Mouse (Mus musculus) stomach, postnatal 0 days (tissue): ENCODE data around the gene Rpusd1. TPM values are rescaled to one million over a fixed set of nuclear protein-coding genes. Genes with fewer than 3 reads are reported as not detected.

Source experiments
- ATAC-seq: fragments of 200-750 bp; cut with Nextera tagmentation; 2 replicates; pipeline ENCODE4 v1.8.0; 2017; ENCODE audit not compliant: low FRiP score, low TSS enrichment
- DNase-seq: peaks from one replicate; pipeline ENCODE4 v3.0.0-alpha.2; 2016; ENCODE audit warnings: low spot score
- H3K27ac ChIP-seq: fragments of 300-500 bp; sonication (generic); replicated peaks from 2 replicates; pipeline ENCODE4 v1.5.1; 2014; ENCODE audit warnings: mild to moderate bottlenecking, control low read depth
- H3K27me3 ChIP-seq: fragments of 300-500 bp; sonication (generic); 2 replicates; pipeline ENCODE4 v1.6.1; 2014; ENCODE audit warnings: low read length; ENCODE audit not compliant: control insufficient read depth, insufficient read depth
- H3K36me3 ChIP-seq: fragments of 300-500 bp; sonication (generic); 2 replicates; pipeline ENCODE4 v1.6.1; 2014; ENCODE audit warnings: low read length, mixed read lengths; ENCODE audit not compliant: control insufficient read depth, insufficient read depth
- H3K4me1 ChIP-seq: fragments of 300-500 bp; sonication (generic); replicated peaks from 2 replicates; pipeline ENCODE4 v1.6.1; 2014; ENCODE audit warnings: antibody characterized with exemption; ENCODE audit not compliant: control insufficient read depth, insufficient read depth
- H3K4me2 ChIP-seq: fragments of 300-500 bp; sonication (generic); replicated peaks from 2 replicates; pipeline ENCODE4 v1.6.1; 2014; ENCODE audit warnings: low read depth, mild to moderate bottlenecking, control low read depth, moderate library complexity
- H3K4me3 ChIP-seq: fragments of 300-500 bp; sonication (generic); 2 replicates; pipeline ENCODE4 v1.5.1; 2014; ENCODE audit warnings: low read depth, low read length, control low read depth
- H3K9ac ChIP-seq: fragments of 300-500 bp; sonication (generic); 2 replicates; pipeline ENCODE4 v1.6.1; 2014; ENCODE audit warnings: mild to moderate bottlenecking, low read length, control low read depth, mixed read lengths
- H3K9me3 ChIP-seq: fragments of 300-500 bp; sonication (generic); 2 replicates; pipeline ENCODE4 v1.6.1; 2016; ENCODE audit warnings: low read length; ENCODE audit not compliant: control insufficient read depth
- CTCF ChIP-seq: IDR thresholded peaks from 2 replicates; pipeline ENCODE4 v1.5.1; 2016; ENCODE audit warnings: antibody characterized with exemption, low read depth, mild to moderate bottlenecking, moderate library complexity
- EP300 ChIP-seq: optimal IDR thresholded peaks from 2 replicates; pipeline ENCODE3; 2016; ENCODE audit warnings: antibody characterized with exemption
- WGBS: fragments of 180-500 bp; shearing (Covaris S2); extraction: QIAGEN DNeasy Blood & Tissue Kit; methylation state at CpG from one replicate; pipeline ENCODE4 v1.1.7; 2014; 5-methylcytosine and 5-hydroxymethylcytosine counted together
- polyA plus RNA-seq: library from polyadenylated mRNA; unstranded; fragments of >200 nt; fragmentation: Nextera tagmentation; extraction: Ambion mirVana; gene quantifications from 2 replicates; pipeline ENCODE4 v1.2.1, GENCODE M21; 2015

Gene Rpusd1
- polyA plus RNA-seq, 1 experiment from 2014 or later: 10.3 TPM

GRCm38 (mm10) chr17:25755086-25755485 lies 27.6 kb downstream of the Rpusd1 start:
- DNase-seq (no peak), ATAC-seq (no peak)
- no peaks in the 10 kb centered on the region for H3K4me1 ChIP-seq
- TF ChIP-seq EP300: no peak
- no peak for TF ChIP-seq CTCF
- no peak overlapping the region for H3K27ac ChIP-seq
- H3K27me3 ChIP-seq: no peaks in the 10 kb centered on the region
- no peaks in the 10 kb centered on the region for H3K36me3 ChIP-seq
- H3K9me3 ChIP-seq: no peaks in the 10 kb centered on the region
- 72% methylated on average over 4 of the region's 4 CpGs for WGBS
- no peak overlapping the region for H3K9ac ChIP-seq
- H3K4me2 ChIP-seq: no peak overlapping the region
- H3K4me3 ChIP-seq: no peak overlapping the region

- H3K9me3 ChIP-seq: no peaks in the 10 kb centered on the region
- DNase-seq: peak; percentile 39
- H3K27ac ChIP-seq: no peak overlapping the region
- no peak overlapping the region for H3K4me2 ChIP-seq
- TF ChIP-seq EP300 (no peak), CTCF (no peak)
- no peak overlapping the region for H3K9ac ChIP-seq
- no peaks in the 10 kb centered on the region for H3K27me3 ChIP-seq
- 19% methylated on average over 4 of the region's 4 CpGs for WGBS
- H3K4me3 ChIP-seq: no peak overlapping the region
- H3K36me3 ChIP-seq: no peaks in the 10 kb centered on the region
- peak; percentile 46 for ATAC-seq
- no peaks in the 10 kb centered on the region for H3K4me1 ChIP-seq
Measured at GRCm38 (mm10) chr17:25755627-25756377, 28.3 kb downstream of the Rpusd1 start.

- H3K4me1 ChIP-seq: no peaks in the 10 kb centered on the region
- peak; percentile 59 for ATAC-seq
- TF ChIP-seq EP300 (no peak), CTCF (no peak)
- H3K4me3 ChIP-seq: no peak overlapping the region
- no peak overlapping the region for H3K4me2 ChIP-seq
- peak; percentile 43 for DNase-seq
- no peaks in the 10 kb centered on the region for H3K27me3 ChIP-seq
- no peaks in the 10 kb centered on the region for H3K9me3 ChIP-seq
- no peak overlapping the region for H3K9ac ChIP-seq
- H3K36me3 ChIP-seq: no peaks in the 10 kb centered on the region
- WGBS: 45% methylated on average over 9 of the region's 9 CpGs
- 0 out of 2 replicates have a peak overlapping the region, but pooled peaks have one; percentile 4 for H3K27ac ChIP-seq
Measured at GRCm38 (mm10) chr17:25756378-25757242, 29.1 kb downstream of the Rpusd1 start.

GRCm38 (mm10) chr17:25757691-25758090 lies 30.2 kb downstream of the Rpusd1 start:
- no peak overlapping the region for H3K9ac ChIP-seq
- DNase-seq (no peak), ATAC-seq (no peak)
- no peak for TF ChIP-seq CTCF
- TF ChIP-seq EP300: no peak
- 36% methylated on average over 3 of the region's 3 CpGs for WGBS
- no peak overlapping the region for H3K27ac ChIP-seq
- no peaks in the 10 kb centered on the region for H3K4me1 ChIP-seq
- H3K36me3 ChIP-seq: no peaks in the 10 kb centered on the region
- H3K4me2 ChIP-seq: no peak overlapping the region
- H3K9me3 ChIP-seq: no peaks in the 10 kb centered on the region
- H3K27me3 ChIP-seq: no peaks in the 10 kb centered on the region
- no peak overlapping the region for H3K4me3 ChIP-seq

- no peaks in the 10 kb centered on the region for H3K27me3 ChIP-seq
- H3K9me3 ChIP-seq: no peaks in the 10 kb centered on the region
- no peak overlapping the region for H3K27ac ChIP-seq
- H3K36me3 ChIP-seq: no peaks in the 10 kb centered on the region
- 68% methylated on average over 8 of the region's 8 CpGs for whole genome bisulfite sequencing
- H3K4me3 ChIP-seq: no peak overlapping the region
- no peak overlapping the region for H3K4me2 ChIP-seq
- ATAC-seq (no peak), DNase-seq (no peak)
- TF ChIP-seq CTCF (no peak), EP300 (no peak)
- no peaks in the 10 kb centered on the region for H3K4me1 ChIP-seq
- no peak overlapping the region for H3K9ac ChIP-seq
Measured at GRCm38 (mm10) chr17:25760148-25760547, 32.7 kb downstream of the Rpusd1 start.
